Mouse (Mus musculus) lung, postnatal 0 days (tissue): Measurements from ENCODE around the gene Tmem171.

Experiments used
- CTCF ChIP-seq: IDR thresholded peaks from 2 replicates; pipeline ENCODE4 v1.5.1; 2016; ENCODE audit warnings: antibody characterized with exemption, mild to moderate bottlenecking
- EP300 ChIP-seq: IDR thresholded peaks from 2 replicates; pipeline ENCODE4 v1.6.1; 2016; ENCODE audit warnings: antibody characterized with exemption, mild to moderate bottlenecking, control low read depth

- 0 out of 2 replicates have a peak, but pooled peaks have one; percentile 2 for TF ChIP-seq CTCF
- no peak for TF ChIP-seq EP300
These were observed at the start of gene Tmem171 for GRCm38 (mm10) chr13:98694773-98695314.
